Mouse (Mus musculus): ENCODE data around the gene Lars2. TPM values are rescaled to one million over a fixed set of nuclear protein-coding genes. Genes with fewer than 3 reads are reported as not detected.

The Lars2 gene
- total and polyA plus RNA-seq, 2 experiments from 2014 or later: 33.1 to 986 TPM

DNA sequence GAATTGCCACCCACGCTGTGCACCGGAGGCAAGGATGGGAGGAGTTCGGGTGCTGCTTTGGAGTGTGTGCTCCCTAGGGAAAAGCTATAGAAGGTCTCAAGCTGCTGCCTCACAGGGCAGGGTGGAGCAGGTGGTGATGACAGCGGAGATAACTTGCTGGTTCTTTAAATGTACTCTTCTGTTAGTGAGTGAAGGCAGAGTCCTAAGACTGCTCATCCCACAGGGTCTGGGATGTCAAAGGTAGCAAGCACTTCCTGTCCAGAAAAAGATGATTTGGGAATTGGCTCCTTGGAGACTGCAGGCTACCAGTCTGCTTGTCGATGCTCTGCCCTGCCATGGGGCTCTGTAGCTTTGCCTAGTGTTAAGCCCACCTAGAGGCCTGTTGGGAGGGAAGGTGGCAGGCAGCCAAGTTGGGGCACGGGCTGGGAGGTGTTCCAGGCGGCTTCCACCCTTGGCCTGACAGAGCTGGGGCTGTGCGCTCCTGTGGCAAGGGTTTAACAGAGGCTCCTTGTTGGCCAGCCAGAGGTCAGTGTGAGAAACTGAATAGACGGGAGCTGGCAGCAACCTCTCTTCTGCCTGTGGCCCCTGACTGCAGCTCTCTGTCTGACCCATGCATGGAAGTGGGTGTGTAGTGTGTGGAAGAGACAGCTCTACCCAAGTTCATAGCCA lies 125.3 kb downstream of the Lars2 start:
- WGBS: 25% methylated on average over 9 of the region's 9 CpGs
- no peak overlapping the region; the same call in 1 of the 2 replicates for H3K9ac ChIP-seq (replicated peaks; ENCODE audit: low read depth, low read length)
- no peak overlapping the region for H3K4me3 ChIP-seq (ENCODE audit: low read depth, low read length)
- TF ChIP-seq CTCF (IDR thresholded peaks at IDR 0.05; ENCODE audit: low read depth) (0 out of 2 replicates have a peak, but pooled peaks have one; percentile 5), EP300 (IDR thresholded peaks at IDR 0.05; ENCODE audit: low read depth) (no peak)
- H3K4me1 ChIP-seq (ENCODE audit: control insufficient read depth, insufficient read depth): peaks cover 79% of the 10 kb centered on the region
- peak; percentile 54 for DNase-seq (ENCODE audit: low spot score)
- H3K9me3 ChIP-seq (replicated peaks; ENCODE audit: control insufficient read depth, low read length): no peaks in the 10 kb centered on the region
- peak overlapping the region; percentile 14 for H3K4me2 ChIP-seq (ENCODE audit: low read depth, low read length)
- H3K27me3 ChIP-seq (ENCODE audit: control insufficient read depth, insufficient read depth, low read length): no peaks in the 10 kb centered on the region
- H3K36me3 ChIP-seq (replicated peaks; ENCODE audit: control insufficient read depth, insufficient read depth, low read length): peaks cover 2% of the 10 kb centered on the region; the same call in 1 of the 2 replicates
- peak overlapping the region; percentile 84 for H3K27ac ChIP-seq (ENCODE audit: low read depth)
- ATAC-seq (ENCODE audit: insufficient read depth, low read depth): peak; percentile 69

DNA sequence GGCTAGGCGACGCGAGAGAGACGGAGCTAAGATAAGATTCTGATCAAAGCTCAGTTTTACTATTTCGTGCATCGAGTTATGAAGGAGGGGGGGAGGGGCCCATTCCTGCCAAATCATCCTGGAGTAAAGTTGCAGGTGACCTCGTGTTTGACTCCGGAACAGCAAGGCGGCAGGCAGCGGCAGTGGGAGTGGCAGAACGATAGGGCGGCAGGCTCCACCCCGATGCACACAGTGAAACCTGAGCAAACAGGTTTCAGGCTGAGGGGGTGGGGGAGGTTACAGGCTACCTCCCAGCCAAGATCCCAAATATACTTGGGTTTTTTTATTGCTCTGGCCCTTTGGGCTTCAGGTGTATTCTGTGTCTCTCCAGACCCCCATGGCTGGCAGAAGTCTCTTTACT lies 129.9 kb downstream of the Lars2 start:
- TF ChIP-seq EP300 (IDR thresholded peaks at IDR 0.05; ENCODE audit: low read depth): no peak
- TF ChIP-seq CTCF (IDR thresholded peaks at IDR 0.05; ENCODE audit: low read depth): no peak
- WGBS: 13% methylated on average over 13 of the region's 13 CpGs
- Histone ChIP-seq H3K9ac (replicated peaks; ENCODE audit: low read depth, low read length) (no peak overlapping the region), H3K4me2 (ENCODE audit: low read depth, low read length) (peak overlapping the region; percentile 37), H3K4me1 (ENCODE audit: control insufficient read depth, insufficient read depth) (peaks cover 47% of the 10 kb centered on the region), H3K27me3 (ENCODE audit: control insufficient read depth, insufficient read depth, low read length) (no peaks in the 10 kb centered on the region), H3K4me3 (ENCODE audit: low read depth, low read length) (no peak overlapping the region), H3K27ac (ENCODE audit: low read depth) (no peak overlapping the region), H3K9me3 (replicated peaks; ENCODE audit: control insufficient read depth, low read length) (no peaks in the 10 kb centered on the region), H3K36me3 (replicated peaks; ENCODE audit: control insufficient read depth, insufficient read depth, low read length) (peaks cover 27% of the 10 kb centered on the region)
- ATAC-seq (ENCODE audit: insufficient read depth, low read depth) (no peak), DNase-seq (ENCODE audit: low spot score) (peak; percentile 5)

DNA sequence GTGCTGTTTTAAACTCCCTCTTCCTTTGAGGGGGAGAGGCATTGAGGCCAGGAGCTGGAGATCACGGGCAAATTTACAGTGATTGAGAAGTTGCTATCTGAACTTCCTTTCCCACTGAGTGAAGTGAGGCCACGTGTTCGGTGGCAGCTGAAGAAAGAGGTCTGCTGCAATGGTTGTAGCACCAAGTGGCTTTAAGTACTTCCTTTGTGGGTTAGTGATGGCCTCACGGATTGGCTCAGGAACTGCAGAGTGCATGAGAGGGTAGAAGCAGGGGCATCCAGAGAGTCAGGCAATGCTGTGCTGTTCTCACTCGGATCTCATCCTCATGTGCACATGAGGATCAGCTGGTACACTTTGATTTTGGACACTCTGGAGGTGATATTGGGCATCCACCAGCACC lies 131.2 kb downstream of the Lars2 start:
- Histone ChIP-seq H3K4me2 (ENCODE audit: low read depth, low read length) (no peak overlapping the region), H3K9ac (replicated peaks; ENCODE audit: low read depth, low read length) (no peak overlapping the region), H3K27ac (ENCODE audit: low read depth) (no peak overlapping the region), H3K4me3 (ENCODE audit: low read depth, low read length) (no peak overlapping the region), H3K36me3 (replicated peaks; ENCODE audit: control insufficient read depth, insufficient read depth, low read length) (peaks cover 39% of the 10 kb centered on the region), H3K4me1 (ENCODE audit: control insufficient read depth, insufficient read depth) (peaks cover 36% of the 10 kb centered on the region), H3K27me3 (ENCODE audit: control insufficient read depth, insufficient read depth, low read length) (no peaks in the 10 kb centered on the region), H3K9me3 (replicated peaks; ENCODE audit: control insufficient read depth, low read length) (no peaks in the 10 kb centered on the region)
- TF ChIP-seq CTCF (IDR thresholded peaks at IDR 0.05; ENCODE audit: low read depth) (no peak), EP300 (IDR thresholded peaks at IDR 0.05; ENCODE audit: low read depth) (no peak)
- ATAC-seq (ENCODE audit: insufficient read depth, low read depth) (no peak), DNase-seq (ENCODE audit: low spot score) (no peak)
- WGBS: 27% methylated on average over 5 of the region's 5 CpGs

DNA sequence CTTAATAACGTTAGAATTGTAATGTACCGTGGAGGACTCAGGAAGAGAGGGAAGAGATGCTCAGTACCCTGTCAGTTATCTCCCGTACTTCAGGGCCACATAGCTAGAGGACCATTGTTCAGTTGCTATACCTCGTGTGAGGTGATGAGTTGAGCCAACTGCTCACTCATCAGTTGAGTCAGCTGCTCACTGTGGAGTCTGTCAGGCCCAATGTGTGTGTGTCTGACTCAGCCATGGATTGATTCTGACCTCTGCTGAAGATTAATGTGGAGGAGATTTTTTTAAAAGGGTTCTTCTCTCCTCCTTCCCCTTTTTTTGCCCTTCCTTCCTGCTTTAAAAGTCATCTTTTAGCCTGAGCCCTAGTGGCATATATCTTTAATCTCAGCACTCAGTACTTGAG lies 133.8 kb downstream of the Lars2 start:
- peaks cover 54% of the 10 kb centered on the region for H3K36me3 ChIP-seq (replicated peaks; ENCODE audit: control insufficient read depth, insufficient read depth, low read length)
- TF ChIP-seq EP300 (IDR thresholded peaks at IDR 0.05; ENCODE audit: low read depth): no peak
- no peak for TF ChIP-seq CTCF (IDR thresholded peaks at IDR 0.05; ENCODE audit: low read depth)
- H3K27me3 ChIP-seq (ENCODE audit: control insufficient read depth, insufficient read depth, low read length): no peaks in the 10 kb centered on the region
- WGBS: 41% methylated on average over 4 of the region's 4 CpGs
- ATAC-seq (ENCODE audit: insufficient read depth, low read depth) (no peak), DNase-seq (ENCODE audit: low spot score) (no peak)
- H3K9ac ChIP-seq (replicated peaks; ENCODE audit: low read depth, low read length): no peak overlapping the region
- peaks cover 27% of the 10 kb centered on the region for H3K4me1 ChIP-seq (ENCODE audit: control insufficient read depth, insufficient read depth)
- H3K27ac ChIP-seq (ENCODE audit: low read depth): no peak overlapping the region
- no peak overlapping the region for H3K4me2 ChIP-seq (ENCODE audit: low read depth, low read length)
- no peak overlapping the region for H3K4me3 ChIP-seq (ENCODE audit: low read depth, low read length)
- no peaks in the 10 kb centered on the region for H3K9me3 ChIP-seq (replicated peaks; ENCODE audit: control insufficient read depth, low read length)

DNA sequence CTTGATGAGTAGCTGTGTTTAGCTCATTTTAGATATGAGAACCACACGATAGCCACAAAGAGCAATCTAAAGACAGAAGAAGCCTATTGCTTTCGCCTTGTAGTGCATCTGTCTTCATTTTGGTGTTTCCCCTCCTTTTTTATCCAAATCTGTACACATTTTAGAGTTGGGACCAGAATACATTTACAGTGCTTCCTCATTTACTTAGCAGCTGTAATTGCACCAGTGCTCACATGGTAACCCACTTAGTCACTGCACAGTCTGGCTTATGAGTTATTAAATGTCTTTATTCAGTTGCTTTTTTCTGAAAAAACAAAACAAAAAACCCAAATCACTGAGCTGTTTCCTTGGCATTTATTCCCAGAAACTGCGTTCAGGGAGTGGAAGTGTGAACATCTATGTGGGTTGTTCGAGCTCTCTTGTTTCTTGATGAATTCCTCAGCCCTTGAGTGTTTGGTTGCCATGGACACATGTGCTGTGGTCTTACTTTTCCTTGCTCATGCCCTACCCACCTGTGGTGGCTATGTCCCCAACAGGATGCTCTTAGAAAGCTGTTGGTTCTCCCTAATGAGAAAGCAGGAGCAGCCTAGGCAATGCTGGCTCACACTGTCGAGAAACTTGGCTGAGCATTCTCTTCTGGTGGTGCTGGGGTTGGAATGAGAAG lies 136.6 kb downstream of the Lars2 start:
- no peak overlapping the region for H3K4me3 ChIP-seq (ENCODE audit: low read depth, low read length)
- ATAC-seq (ENCODE audit: insufficient read depth, low read depth) (no peak), DNase-seq (ENCODE audit: low spot score) (no peak)
- H3K36me3 ChIP-seq (replicated peaks; ENCODE audit: control insufficient read depth, insufficient read depth, low read length): peaks cover 54% of the 10 kb centered on the region
- TF ChIP-seq EP300 (IDR thresholded peaks at IDR 0.05; ENCODE audit: low read depth): no peak
- no peak for TF ChIP-seq CTCF (IDR thresholded peaks at IDR 0.05; ENCODE audit: low read depth)
- 74% methylated on average over 5 of the region's 5 CpGs for WGBS
- H3K9ac ChIP-seq (replicated peaks; ENCODE audit: low read depth, low read length): no peak overlapping the region
- no peaks in the 10 kb centered on the region for H3K27me3 ChIP-seq (ENCODE audit: control insufficient read depth, insufficient read depth, low read length)
- peaks cover 30% of the 10 kb centered on the region for H3K4me1 ChIP-seq (ENCODE audit: control insufficient read depth, insufficient read depth)
- no peak overlapping the region for H3K4me2 ChIP-seq (ENCODE audit: low read depth, low read length)
- H3K9me3 ChIP-seq (replicated peaks; ENCODE audit: control insufficient read depth, low read length): no peaks in the 10 kb centered on the region
- no peak overlapping the region for H3K27ac ChIP-seq (ENCODE audit: low read depth)

All from heart, postnatal 0 days (tissue).